Mouse (Mus musculus): ENCODE measurements around the gene Irgc1. TPM values are rescaled to one million over a fixed set of nuclear protein-coding genes. Genes with fewer than 3 reads are reported as not detected.

Gene Irgc1
- total and polyA plus RNA-seq, 3 experiments, result not detected

DNA sequence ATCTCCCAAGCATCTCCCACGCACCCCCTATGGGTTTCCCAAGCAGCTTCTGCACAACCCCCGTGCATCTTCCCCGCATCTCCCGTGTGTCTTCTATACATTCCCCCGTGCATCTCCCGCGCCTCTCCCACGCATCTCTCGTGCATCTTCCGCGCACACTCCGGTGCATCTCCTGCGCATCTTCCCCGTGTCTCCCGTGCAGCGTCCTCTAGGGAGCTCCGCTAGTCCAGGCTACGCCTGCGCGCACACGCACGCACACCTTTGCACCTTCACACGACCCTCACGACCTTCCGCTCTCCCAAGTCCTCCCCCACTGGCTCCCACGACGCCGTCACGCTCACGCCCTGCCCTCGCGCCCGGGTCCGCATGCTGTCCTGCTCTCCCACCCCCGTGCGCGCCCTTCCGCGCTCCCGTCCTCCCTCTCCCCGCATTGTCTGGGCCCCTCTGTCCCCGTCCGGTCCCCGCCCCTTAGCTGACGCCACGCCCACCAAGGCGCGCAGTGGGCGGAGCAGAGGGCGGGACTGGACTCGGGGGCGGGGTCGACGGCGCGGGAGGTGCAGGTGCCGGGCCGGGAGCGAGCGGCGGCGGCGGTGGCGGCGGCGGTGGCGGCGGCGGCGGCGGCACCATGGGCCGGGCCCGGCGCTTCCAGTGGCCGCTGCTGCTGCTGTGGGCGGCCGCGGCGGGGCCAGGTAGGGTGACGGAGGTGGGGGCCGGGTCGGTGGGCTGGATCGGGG is 29.5 kb upstream of the Irgc1 start, which contains the start of gene Cadm4:
Cadm4 (plus strand) TSS at position 550 of the 734 bp plus-strand sequence.
- no peaks in the 10 kb centered on the region for H3K79me2 ChIP-seq (ENCODE audit: control insufficient read depth, insufficient read depth, low read length, poor library complexity)
- peak within 1 kb of the TSS in 1 of 2 experiments; percentile 37; a peak in 3 of 4 replicates for H3K4me3 ChIP-seq (ENCODE audit: control insufficient read depth in 1 of 2, insufficient read depth in 1 of 2, low read depth in 2 of 2, low read length in 2 of 2)
- peaks cover 1 to 2% of the 10 kb centered on the region in 2 experiments; a peak in 2 of 4 replicates for H3K27me3 ChIP-seq (ENCODE audit: control insufficient read depth in 1 of 2, insufficient read depth in 2 of 2, low read length in 2 of 2)
- H3K9ac ChIP-seq (ENCODE audit: control insufficient read depth, low read depth, low read length, poor library complexity, severe bottlenecking), result no peak within 1 kb of the TSS
- no peak within 1 kb of the TSS for H3K27ac ChIP-seq (ENCODE audit: control insufficient read depth, low read depth, low read length)
- TF ChIP-seq SIN3A (IDR thresholded peaks at IDR 0.05; ENCODE audit: low read length), result no peak
- peak in 1 of 2 experiments; percentile 38; a peak in 1 of 4 replicates for TF ChIP-seq POLR2A (IDR thresholded peaks at IDR 0.05; ENCODE audit: control insufficient read depth in 1 of 2, insufficient read depth in 1 of 2, low read depth in 1 of 2, low read length in 2 of 2, poor library complexity in 1 of 2)
- DNase-seq (ENCODE audit: low read depth, low spot score), result peak; percentile 55
- no peaks in the 10 kb centered on the region for H3K9me3 ChIP-seq (replicated peaks; ENCODE audit: insufficient read depth, low read length)
- H3K4me1 ChIP-seq (ENCODE audit: control insufficient read depth in 1 of 2, insufficient read depth in 2 of 2, low read length in 2 of 2), result no peaks in the 10 kb centered on the region; a peak in 2 of 4 replicates
- no peaks in the 10 kb centered on the region for H3K36me3 ChIP-seq (ENCODE audit: control insufficient read depth in 1 of 2, insufficient read depth in 2 of 2, low read length in 2 of 2)

DNA sequence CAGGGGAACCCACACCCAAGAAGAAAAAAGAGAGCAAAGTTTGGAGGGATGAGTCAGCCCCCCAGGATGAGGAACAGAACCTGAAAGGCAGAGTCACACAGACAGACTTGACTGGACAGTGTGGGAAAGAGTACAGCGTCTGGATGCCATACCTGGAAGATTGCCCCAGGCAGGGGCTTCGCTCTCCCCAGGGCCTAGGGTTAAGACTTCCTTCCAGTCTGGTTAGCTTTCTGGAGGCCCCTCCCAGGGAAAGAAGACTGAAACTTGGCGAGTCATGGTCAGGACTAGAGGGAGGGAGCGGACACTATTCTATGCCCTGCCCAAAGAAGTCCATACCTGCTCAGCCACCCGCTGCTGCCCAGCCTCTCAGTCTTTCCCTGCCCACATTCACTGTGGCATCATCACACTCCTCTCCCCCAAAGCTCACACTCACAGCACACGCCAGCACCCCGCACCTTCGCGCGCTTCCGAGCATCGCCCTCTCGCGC is 28.9 kb upstream of the Irgc1 start:
- H3K9ac ChIP-seq (ENCODE audit: control insufficient read depth, low read depth, low read length, poor library complexity, severe bottlenecking), result no peak overlapping the region
- H3K27me3 ChIP-seq (ENCODE audit: control insufficient read depth in 1 of 2, insufficient read depth in 2 of 2, low read length in 2 of 2), result peaks cover 1 to 2% of the 10 kb centered on the region in 2 experiments; a peak in 2 of 4 replicates
- no peak for DNase-seq (ENCODE audit: low read depth, low spot score)
- no peak overlapping the region for H3K27ac ChIP-seq (ENCODE audit: control insufficient read depth, low read depth, low read length)
- no peak for TF ChIP-seq GATA1 (IDR thresholded peaks at IDR 0.05; ENCODE audit: low read depth, low read length)
- no peak for TF ChIP-seq POLR2AphosphoS5 (IDR thresholded peaks at IDR 0.05; ENCODE audit: borderline replicate concordance, low read depth, low read length)
- no peak for TF ChIP-seq RCOR1 (IDR thresholded peaks at IDR 0.05; ENCODE audit: low read depth, low read length)
- no peak for TF ChIP-seq POLR2A (IDR thresholded peaks at IDR 0.05; ENCODE audit: control insufficient read depth in 1 of 2, insufficient read depth in 1 of 2, low read depth in 1 of 2, low read length in 2 of 2, poor library complexity in 1 of 2)
- TF ChIP-seq ELF1 (IDR thresholded peaks at IDR 0.05; ENCODE audit: low read depth, low read length), result no peak
- TF ChIP-seq NRF1 (IDR thresholded peaks at IDR 0.05; ENCODE audit: insufficient read depth, low read depth, low read length, poor library complexity, severe bottlenecking), result no peak
- TF ChIP-seq USF2 (IDR thresholded peaks at IDR 0.05; ENCODE audit: borderline replicate concordance in 1 of 2, insufficient read depth in 1 of 2, low read depth in 1 of 2, low read length in 2 of 2), result no peak
- no peak for TF ChIP-seq TCF12 (IDR thresholded peaks at IDR 0.05; ENCODE audit: low read depth, low read length)
- TF ChIP-seq USF1 (IDR thresholded peaks at IDR 0.05; ENCODE audit: low read depth, low read length), result no peak
- no peak for TF ChIP-seq ZKSCAN1 (IDR thresholded peaks at IDR 0.05; ENCODE audit: low read depth, low read length)
- no peak for TF ChIP-seq POLR2AphosphoS2 (IDR thresholded peaks at IDR 0.05; ENCODE audit: low read length)
- TF ChIP-seq KAT2A (conservative IDR thresholded peaks at IDR 0.05; ENCODE audit: low read depth, low read length), result no peak
- TF ChIP-seq EP300 (IDR thresholded peaks at IDR 0.05; ENCODE audit: low read depth in 1 of 2, low read length in 2 of 2), result no peak
- TF ChIP-seq JUND (IDR thresholded peaks at IDR 0.05; ENCODE audit: low read depth, low read length), result no peak
- TF ChIP-seq SIN3A (IDR thresholded peaks at IDR 0.05; ENCODE audit: low read length), result no peak
- no peak for TF ChIP-seq SMC3 (IDR thresholded peaks at IDR 0.05; ENCODE audit: low read depth, low read length)
- TF ChIP-seq CHD2 (IDR thresholded peaks at IDR 0.05; ENCODE audit: low read length), result no peak
- no peak for TF ChIP-seq MEF2A (IDR thresholded peaks at IDR 0.05; ENCODE audit: extremely low read depth, insufficient replicate concordance, low read depth, low read length, poor library complexity, severe bottlenecking)
- no peaks in the 10 kb centered on the region for H3K79me2 ChIP-seq (ENCODE audit: control insufficient read depth, insufficient read depth, low read length, poor library complexity)
- no peaks in the 10 kb centered on the region for H3K9me3 ChIP-seq (replicated peaks; ENCODE audit: insufficient read depth, low read length)
- no peaks in the 10 kb centered on the region for H3K36me3 ChIP-seq (ENCODE audit: control insufficient read depth in 1 of 2, insufficient read depth in 2 of 2, low read length in 2 of 2)
- H3K4me3 ChIP-seq (ENCODE audit: control insufficient read depth in 1 of 2, insufficient read depth in 1 of 2, low read depth in 2 of 2, low read length in 2 of 2), result no peak overlapping the region
- no peaks in the 10 kb centered on the region; a peak in 2 of 4 replicates for H3K4me1 ChIP-seq (ENCODE audit: control insufficient read depth in 1 of 2, insufficient read depth in 2 of 2, low read length in 2 of 2)

Data from MEL (cell line).